Mouse (Mus musculus) cerebellum, postnatal 14 days (tissue): ENCODE measurements at regions not wholly inside any gene's neighbourhood (a gene's known extent, or its start where the extent isn't known, plus 50 kb on each side); places are given as distances from the start of the nearest gene placed in this dataset.

Experiments
- DNase-seq, 2 experiments: peaks; one replicate each; pipeline ENCODE4 v3.0.0; 2021; ENCODE audit warnings: mixed read lengths in 2 of 2

- no peak for DNase-seq
Observed at GRCm38 (mm10) chr12:26244701-26245100, 170.4 kb downstream of the Rnf144a start.

- no peak for DNase-seq
Observed at GRCm38 (mm10) chr12:26227557-26228020, 187.5 kb downstream of the Rnf144a start.

GRCm38 (mm10) chr12:26226363-26226762 lies 188.7 kb downstream of the Rnf144a start:
- DNase-seq, result peak; percentile 72 to 80

- DNase-seq, result no peak
Observed at GRCm38 (mm10) chr12:26212447-26212846, 202.6 kb downstream of the Rnf144a start.

GRCm38 (mm10) chr12:26211423-26211822 lies 203.6 kb downstream of the Rnf144a start:
- no peak for DNase-seq

GRCm38 (mm10) chr12:26206751-26207150 lies 208.3 kb downstream of the Rnf144a start:
- peak; percentile 57 to 71 for DNase-seq

GRCm38 (mm10) chr12:26206036-26206435 lies 209.0 kb downstream of the Rnf144a start:
- DNase-seq, result peak; percentile 86 to 93

GRCm38 (mm10) chr12:26191982-26192576 lies 223.0 kb downstream of the Rnf144a start:
- DNase-seq, result peak; percentile 42 to 62

- peak; percentile 75 to 87 for DNase-seq
Observed at GRCm38 (mm10) chr12:26191268-26191981, 223.6 kb downstream of the Rnf144a start.

GRCm38 (mm10) chr12:26188996-26189395 lies 226.1 kb downstream of the Rnf144a start:
- DNase-seq, result no peak

- no peak for DNase-seq
Observed at GRCm38 (mm10) chr12:26187091-26187862, 227.8 kb downstream of the Rnf144a start.

- no peak for DNase-seq
Observed at GRCm38 (mm10) chr12:26184701-26185460, 230.2 kb downstream of the Rnf144a start.

GRCm38 (mm10) chr12:26183021-26183420 lies 232.0 kb downstream of the Rnf144a start:
- DNase-seq, result no peak

- peak in 1 of 2 experiments; percentile 28 for DNase-seq
Observed at GRCm38 (mm10) chr12:26180846-26181245, 234.2 kb downstream of the Rnf144a start.

GRCm38 (mm10) chr12:26176231-26176662 lies 238.8 kb downstream of the Rnf144a start:
- peak; percentile 84 to 86 for DNase-seq

- no peak for DNase-seq
Observed at GRCm38 (mm10) chr12:26163416-26163815, 251.6 kb downstream of the Rnf144a start.

GRCm38 (mm10) chr12:26160861-26161615 lies 254.0 kb downstream of the Rnf144a start:
- DNase-seq, result no peak

- DNase-seq, result no peak
Observed at GRCm38 (mm10) chr12:26152992-26153391, 262.1 kb downstream of the Rnf144a start.

GRCm38 (mm10) chr12:26146336-26146735 lies 268.7 kb downstream of the Rnf144a start:
- no peak for DNase-seq

GRCm38 (mm10) chr12:26145085-26145714 lies 269.9 kb downstream of the Rnf144a start:
- DNase-seq, result peak; percentile 46

- no peak for DNase-seq
Observed at GRCm38 (mm10) chr12:26144616-26145015, 270.4 kb downstream of the Rnf144a start.
